Mouse (Mus musculus) hindbrain, embryonic 10.5 days (tissue): ENCODE results near the gene 5530401A14Rik. TPM values are rescaled to one million over a fixed set of nuclear protein-coding genes. Genes with fewer than 3 reads are reported as not detected.

Experiments used
- polyA plus RNA-seq: library from polyadenylated mRNA; unstranded; fragments of >200 nt; fragmentation: Nextera tagmentation; extraction: Ambion mirVana; gene quantifications from 2 replicates; pipeline ENCODE4 v1.2.1, GENCODE M21; 2016

5530401A14Rik gene
- polyA plus RNA-seq, 1 experiment from 2014 or later = 0.12 TPM

Other genes with a start within 250 kb of the 5530401A14Rik start
- gene Asic2, start 107.8 kb downstream of the 5530401A14Rik start, polyA plus RNA-seq = 1.6 and 2.6 TPM in 2 replicates
- gene Ccl2, start 174.9 kb downstream of the 5530401A14Rik start, polyA plus RNA-seq = 0.80 and 1.0 TPM in 2 replicates
- gene Gm17268, start 177.9 kb downstream of the 5530401A14Rik start, polyA plus RNA-seq = not detected in 2 replicates
- 0.21 TPM in 1 of 2 replicates, not detected in the other for gene Ccl7, start 185.0 kb downstream of the 5530401A14Rik start, polyA plus RNA-seq
- not detected in 2 replicates for gene Ccl11, start 197.2 kb downstream of the 5530401A14Rik start, polyA plus RNA-seq
- gene Ccl12, start 241.2 kb downstream of the 5530401A14Rik start, polyA plus RNA-seq = 0.56 and 1.3 TPM in 2 replicates